Mouse (Mus musculus) olfactory bulb, adult 2 months (tissue): ENCODE measurements around the gene Cldn14.

Experiments
- CTCF ChIP-seq: fragments of 200-500 bp; IDR thresholded peaks from 2 replicates; pipeline ENCODE4 v1.5.1; 2012; ENCODE audit warnings: low read depth, mild to moderate bottlenecking, low read length, moderate library complexity; ENCODE audit not compliant: insufficient read depth
- POLR2A ChIP-seq: fragments of 200-500 bp; IDR thresholded peaks from 2 replicates; pipeline ENCODE4 v1.6.1; 2012; ENCODE audit warnings: mild to moderate bottlenecking, low read depth, low read length, moderate library complexity; ENCODE audit not compliant: insufficient read depth

DNA sequence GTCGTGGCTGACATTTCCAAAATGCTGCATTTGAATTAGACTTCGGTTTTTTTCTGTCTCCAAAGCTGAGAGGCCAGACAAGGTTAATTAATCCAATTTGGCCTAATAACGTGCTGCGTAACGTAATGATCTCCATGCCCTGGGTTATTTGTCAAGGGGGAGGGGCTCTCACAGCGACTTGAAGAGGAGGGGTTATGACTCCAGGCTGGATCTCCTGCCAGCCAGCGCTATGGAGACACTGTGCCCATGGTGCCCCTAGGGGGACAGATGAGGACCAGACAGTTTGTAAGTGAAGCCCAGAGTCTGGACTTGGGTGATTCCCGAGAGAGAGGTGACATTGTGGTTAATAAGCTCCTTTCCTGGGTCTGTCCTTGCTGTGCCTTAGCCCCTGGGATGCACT is 46.9 kb upstream of the Cldn14 start:
- TF ChIP-seq POLR2A (no peak), CTCF (no peak)
